Mouse (Mus musculus) hindbrain, embryonic 11.5 days (tissue): ENCODE measurements at regions not wholly inside any gene's neighbourhood (a gene's known extent, or its start where the extent isn't known, plus 50 kb on each side); places are given as distances from the start of the nearest gene placed in this dataset.
"Not testable (repeated sequence)": the region's sequence is repeated elsewhere in the genome, so short reads cannot be mapped to it uniquely, and the experiment has no call there.

ENCODE experiments used
- ATAC-seq: fragments of 200-750 bp; cut with Nextera tagmentation; 2 replicates; pipeline ENCODE4 v1.8.0; 2017; ENCODE audit warnings: mild to moderate bottlenecking, moderate TSS enrichment, moderate library complexity; ENCODE audit not compliant: low FRiP score
- DNase-seq: peaks from one replicate; pipeline ENCODE4 v3.0.0-alpha.2; 2015; ENCODE audit warnings: low spot score
- H3K27ac ChIP-seq: fragments of 300-500 bp; sonication (generic); 2 replicates; pipeline ENCODE4 v1.5.1; 2014; ENCODE audit warnings: mild to moderate bottlenecking, low read depth, low read length
- H3K27me3 ChIP-seq: fragments of 300-500 bp; sonication (generic); 2 replicates; pipeline ENCODE4 v1.6.1; 2014; ENCODE audit warnings: mild to moderate bottlenecking, low read length, moderate library complexity, mixed read lengths; ENCODE audit not compliant: control insufficient read depth, insufficient read depth
- H3K36me3 ChIP-seq: fragments of 300-500 bp; sonication (generic); 2 replicates; pipeline ENCODE4 v1.6.1; 2014; ENCODE audit warnings: mild to moderate bottlenecking, low read length, moderate library complexity, mixed read lengths; ENCODE audit not compliant: control insufficient read depth, insufficient read depth
- H3K4me1 ChIP-seq: fragments of 300-500 bp; sonication (generic); replicated peaks from 2 replicates; pipeline ENCODE4 v1.6.1; 2014; ENCODE audit warnings: low read length, mixed read lengths; ENCODE audit not compliant: control insufficient read depth, insufficient read depth
- H3K4me2 ChIP-seq: fragments of 300-500 bp; sonication (generic); replicated peaks from 2 replicates; pipeline ENCODE4 v1.6.1; 2014; ENCODE audit warnings: mild to moderate bottlenecking, low read depth, low read length
- H3K4me3 ChIP-seq: fragments of 300-500 bp; sonication (generic); 2 replicates; pipeline ENCODE4 v1.5.1; 2014; ENCODE audit warnings: low read depth, low read length
- H3K9ac ChIP-seq: fragments of 300-500 bp; sonication (generic); 2 replicates; pipeline ENCODE4 v1.6.1; 2014; ENCODE audit warnings: low read depth, low read length
- H3K9me3 ChIP-seq: fragments of 300-500 bp; sonication (generic); 2 replicates; pipeline ENCODE4 v1.6.1; 2016; ENCODE audit warnings: low read length; ENCODE audit not compliant: control insufficient read depth
- WGBS: fragments of 180-500 bp; shearing (Covaris S2); extraction: QIAGEN DNeasy Blood & Tissue Kit; methylation state at CpG from one replicate; pipeline ENCODE4 v1.1.7; 2014; 5-methylcytosine and 5-hydroxymethylcytosine counted together

DNA sequence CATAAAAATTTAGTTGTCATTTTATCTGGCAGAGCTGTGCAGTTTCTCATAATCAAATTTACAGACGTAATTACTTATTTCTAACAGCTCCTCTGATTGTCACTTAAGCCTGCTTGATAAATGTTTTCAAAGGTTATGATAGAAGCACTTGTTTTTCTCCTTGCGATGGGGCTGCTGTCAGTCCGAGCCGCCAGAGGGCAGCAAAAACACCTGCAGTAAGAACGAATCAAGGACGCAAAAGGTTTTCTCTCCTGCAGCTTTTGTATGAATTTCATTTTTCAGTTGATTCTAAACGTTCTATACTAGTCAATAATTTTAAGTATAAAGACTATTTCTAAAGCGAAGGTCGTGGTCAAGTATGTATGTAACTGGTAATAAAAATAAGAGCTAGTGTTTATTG is 166.1 kb downstream of the AI429214 start:
- no peak for ATAC-seq
- Histone ChIP-seq H3K4me3 (no peak overlapping the region), H3K36me3 (no peaks in the 10 kb centered on the region), H3K9ac (no peak overlapping the region), H3K9me3 (no peaks in the 10 kb centered on the region), H3K27ac (no peak overlapping the region), H3K27me3 (no peaks in the 10 kb centered on the region), H3K4me2 (no peak overlapping the region), H3K4me1 (no peaks in the 10 kb centered on the region)
- WGBS = 13% methylated on average over 9 of the region's 9 CpGs
- DNase-seq = peak; percentile 82

DNA sequence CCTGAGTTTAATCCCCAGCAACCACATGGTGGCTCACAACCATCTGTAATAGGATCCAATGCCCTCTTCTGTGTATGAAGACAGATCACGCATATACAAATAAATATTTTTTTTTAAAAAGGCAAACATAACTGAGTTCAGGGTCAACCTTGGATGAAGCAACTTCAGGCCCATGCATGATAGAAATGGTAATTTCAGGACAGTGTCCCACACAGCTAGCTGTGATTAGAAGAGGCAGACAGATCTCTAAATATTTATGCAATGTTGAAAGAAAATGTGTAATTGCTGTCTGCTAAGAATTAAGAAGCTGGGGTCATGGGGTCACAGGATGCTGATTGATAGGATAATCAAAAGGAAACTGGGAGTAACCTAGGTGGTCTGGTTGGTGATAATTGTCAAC is 203.5 kb downstream of the AI429214 start:
- Histone ChIP-seq H3K4me1 (no peaks in the 10 kb centered on the region), H3K9me3 (no peaks in the 10 kb centered on the region), H3K36me3 (no peaks in the 10 kb centered on the region), H3K27me3 (no peaks in the 10 kb centered on the region), H3K4me3 (no peak overlapping the region), H3K9ac (no peak overlapping the region), H3K27ac (no peak overlapping the region), H3K4me2 (no peak overlapping the region)
- DNase-seq (no peak), ATAC-seq (no peak)
- WGBS = 81% methylated on average over 1 of the region's 1 CpGs

DNA sequence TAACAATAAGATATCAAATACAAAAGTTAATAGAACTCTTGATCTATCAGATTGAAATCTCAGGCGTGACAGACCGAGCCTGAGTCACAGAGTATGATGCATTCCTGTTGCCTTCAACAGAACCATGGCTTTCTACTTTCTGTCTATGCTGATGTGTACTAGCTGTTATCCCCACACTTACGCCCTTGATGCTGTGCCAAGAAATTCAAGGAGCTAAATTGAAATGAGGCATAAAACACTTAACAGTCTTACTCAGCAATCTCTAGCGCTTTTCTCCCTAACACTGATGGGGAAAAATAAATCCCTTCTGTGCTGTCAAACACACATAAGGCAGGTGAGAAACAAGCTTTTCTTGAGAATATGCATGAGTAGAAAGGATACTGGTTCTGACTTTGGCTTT is 222.5 kb downstream of the AI429214 start:
- no peak overlapping the region for H3K4me2 ChIP-seq
- DNase-seq (no peak), ATAC-seq (no peak)
- no peak overlapping the region for H3K4me3 ChIP-seq
- H3K4me1 ChIP-seq = no peaks in the 10 kb centered on the region
- H3K36me3 ChIP-seq = no peaks in the 10 kb centered on the region
- no peak overlapping the region for H3K9ac ChIP-seq
- H3K27me3 ChIP-seq = no peaks in the 10 kb centered on the region
- no peak overlapping the region for H3K27ac ChIP-seq
- H3K9me3 ChIP-seq = no peaks in the 10 kb centered on the region
- WGBS = 91% methylated on average over 4 of the region's 4 CpGs

DNA sequence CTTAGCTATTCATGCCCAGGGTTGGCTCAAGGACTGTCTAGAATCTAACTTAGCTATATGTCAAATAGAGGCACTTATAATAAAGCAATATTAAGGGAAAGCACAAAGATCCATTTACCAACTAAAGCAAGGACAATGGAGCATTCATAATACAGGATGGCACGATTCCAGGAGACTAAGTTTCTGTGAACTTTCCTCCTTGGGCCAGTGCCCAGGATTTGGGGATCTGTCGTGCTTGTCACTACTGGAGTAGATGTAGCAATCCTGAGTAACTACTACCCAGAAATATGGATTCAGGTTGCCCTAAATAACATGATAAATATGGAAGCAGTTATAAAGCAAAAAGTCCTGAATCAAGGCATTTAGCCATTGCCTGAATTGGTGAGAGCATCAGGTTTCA is 233.7 kb downstream of the AI429214 start:
- DNase-seq (no peak), ATAC-seq (no peak)
- no peaks in the 10 kb centered on the region for H3K4me1 ChIP-seq
- no peaks in the 10 kb centered on the region for H3K9me3 ChIP-seq
- H3K36me3 ChIP-seq = no peaks in the 10 kb centered on the region
- H3K27ac ChIP-seq = no peak overlapping the region
- no peak overlapping the region for H3K4me3 ChIP-seq
- H3K27me3 ChIP-seq = no peaks in the 10 kb centered on the region
- no peak overlapping the region for H3K9ac ChIP-seq
- H3K4me2 ChIP-seq = no peak overlapping the region
- 82% methylated on average over 2 of the region's 2 CpGs for WGBS

DNA sequence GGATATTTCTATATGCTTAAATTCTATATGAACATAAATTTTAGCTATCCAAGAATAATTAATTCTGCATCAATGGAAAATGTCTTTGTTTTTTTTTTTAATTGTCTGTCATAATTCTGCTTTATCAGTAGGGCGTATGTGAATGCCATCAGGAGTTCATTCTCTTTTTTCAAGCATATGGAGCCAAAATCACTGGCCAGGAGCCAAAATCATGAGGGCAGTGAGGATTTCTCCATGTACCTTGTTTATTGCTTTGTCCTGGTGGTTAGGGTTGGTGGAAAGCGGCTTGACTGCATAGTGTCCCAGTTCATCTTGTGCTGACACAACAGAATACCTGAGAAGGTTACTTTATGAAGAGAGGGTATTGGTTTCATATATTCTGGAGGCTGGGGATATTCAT is 243.9 kb downstream of the AI429214 start:
- H3K9me3 ChIP-seq = no peaks in the 10 kb centered on the region
- no peak overlapping the region for H3K4me2 ChIP-seq
- no peak overlapping the region for H3K27ac ChIP-seq
- H3K4me3 ChIP-seq = no peak overlapping the region
- ATAC-seq (no peak), DNase-seq (no peak)
- H3K36me3 ChIP-seq = no peaks in the 10 kb centered on the region
- no peak overlapping the region for H3K9ac ChIP-seq
- 93% methylated on average over 2 of the region's 2 CpGs for WGBS
- H3K27me3 ChIP-seq = no peaks in the 10 kb centered on the region
- H3K4me1 ChIP-seq = no peaks in the 10 kb centered on the region

DNA sequence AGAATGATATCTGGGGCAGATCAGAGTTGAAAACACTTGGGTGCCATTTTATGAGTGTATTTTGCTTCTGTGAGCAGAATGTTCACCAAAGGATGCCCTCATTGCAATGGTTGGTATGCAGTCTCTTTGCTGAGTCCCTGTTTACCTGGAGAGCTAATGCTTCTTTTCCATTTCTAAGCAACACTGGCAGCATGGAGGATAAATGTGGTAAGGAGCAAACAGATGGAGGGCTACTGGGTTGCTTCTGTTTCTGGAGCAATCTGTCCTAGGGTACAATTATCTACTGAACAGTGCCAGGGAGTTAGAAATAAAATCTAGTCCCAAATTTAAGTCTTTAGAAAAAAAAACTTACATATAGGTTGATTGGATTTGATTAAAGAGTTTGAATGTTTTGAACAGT is 245.9 kb downstream of the AI429214 start:
- no peak overlapping the region for H3K9ac ChIP-seq
- no peak overlapping the region for H3K4me2 ChIP-seq
- no peak for DNase-seq
- no peaks in the 10 kb centered on the region for H3K4me1 ChIP-seq
- H3K36me3 ChIP-seq = no peaks in the 10 kb centered on the region
- no peak overlapping the region for H3K27ac ChIP-seq
- ATAC-seq = no peak
- H3K27me3 ChIP-seq = no peaks in the 10 kb centered on the region
- H3K4me3 ChIP-seq = no peak overlapping the region
- H3K9me3 ChIP-seq = no peaks in the 10 kb centered on the region

DNA sequence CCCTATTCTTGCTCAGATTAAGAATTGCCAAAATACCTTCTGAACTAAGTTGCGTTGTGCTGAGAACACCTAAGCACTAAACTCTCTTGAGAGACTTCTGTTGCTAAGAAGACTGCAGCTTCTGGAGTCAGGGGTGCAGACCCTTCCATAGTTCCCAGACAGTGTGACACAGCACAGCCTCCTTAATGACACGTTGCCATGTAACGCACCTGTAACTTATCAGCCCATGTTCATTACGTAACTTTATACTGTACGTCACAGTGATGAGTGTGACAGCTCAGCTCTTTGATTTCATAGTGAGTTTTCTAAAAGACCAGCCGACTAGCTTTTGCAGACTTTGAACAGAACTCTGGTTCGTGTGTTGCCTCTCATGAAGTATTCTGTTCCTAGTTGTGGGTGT is 257.8 kb downstream of the AI429214 start:
- H3K9me3 ChIP-seq, H3K4me2 ChIP-seq, H3K27me3 ChIP-seq, H3K4me3 ChIP-seq, H3K9ac ChIP-seq, H3K4me1 ChIP-seq, ATAC-seq, H3K36me3 ChIP-seq, H3K27ac ChIP-seq, DNase-seq: not testable (repeated sequence)
- 82% methylated on average over 7 of the region's 7 CpGs for WGBS

DNA sequence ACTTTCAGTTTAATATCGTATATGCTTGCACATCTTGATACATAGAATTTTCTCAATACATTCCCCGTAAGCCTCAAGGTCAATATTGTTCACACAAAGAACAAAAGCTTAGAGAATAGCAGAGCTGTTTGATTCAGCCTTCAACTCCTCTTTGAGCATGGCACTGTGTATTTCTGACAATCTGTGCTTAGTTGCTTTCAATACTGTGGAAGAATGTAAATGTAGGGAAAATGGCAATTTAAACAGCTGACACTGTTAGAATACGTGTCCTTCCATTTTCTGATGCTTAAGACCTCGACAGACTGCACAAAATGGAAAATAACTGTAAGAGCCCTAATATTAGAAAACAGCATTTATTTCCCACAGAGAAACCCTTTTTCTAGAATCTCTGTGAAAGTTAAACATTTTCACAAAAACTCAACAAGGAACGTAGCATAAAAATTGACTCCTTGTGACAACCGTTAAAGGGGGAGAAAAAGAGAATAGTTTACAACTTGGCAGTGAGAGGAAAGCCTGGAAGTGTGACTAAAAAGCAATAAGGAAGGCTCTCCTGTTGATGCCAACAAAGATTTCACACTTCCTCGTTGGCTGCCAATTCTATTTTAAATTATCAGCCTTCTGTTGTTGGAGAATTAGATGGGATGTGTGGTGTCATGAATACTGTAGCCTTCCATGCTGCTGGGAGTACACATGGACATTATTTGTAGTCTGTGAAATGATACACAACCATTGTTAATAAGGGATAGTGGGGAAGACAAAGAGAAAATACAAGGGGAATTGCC is 297.9 kb downstream of the AI429214 start:
- DNase-seq (no peak), ATAC-seq (no peak)
- Histone ChIP-seq H3K27ac (no peak overlapping the region), H3K27me3 (no peaks in the 10 kb centered on the region), H3K4me3 (no peak overlapping the region), H3K9me3 (no peaks in the 10 kb centered on the region), H3K9ac (no peak overlapping the region), H3K36me3 (no peaks in the 10 kb centered on the region), H3K4me1 (no peaks in the 10 kb centered on the region), H3K4me2 (no peak overlapping the region)
- WGBS = 85% methylated on average over 7 of the region's 7 CpGs
